Mouse (Mus musculus): ENCODE results near the gene Pxt1.

DNA sequence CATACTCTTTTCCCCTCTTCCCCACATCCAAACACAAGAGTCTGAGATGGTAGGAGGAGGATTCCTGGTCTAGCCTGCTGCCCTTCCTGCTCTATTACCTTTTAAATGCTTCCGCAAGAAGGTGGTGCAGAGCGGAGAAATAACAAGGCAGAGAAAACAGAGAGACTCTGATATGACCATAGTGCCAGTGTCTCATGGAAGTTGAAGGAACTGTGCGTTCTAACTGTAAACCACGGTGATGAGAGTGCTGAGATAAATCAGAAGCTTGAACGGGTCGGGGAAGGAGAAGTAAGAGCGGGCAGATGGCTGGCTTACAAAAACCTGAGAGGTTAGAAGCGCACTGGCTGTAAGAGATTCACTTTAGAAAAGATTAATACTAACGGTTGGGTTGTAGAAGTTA, 10.8 kb upstream of the Pxt1 start:
- TF ChIP-seq CTCF (IDR thresholded peaks at IDR 0.05; ENCODE audit: insufficient read depth, low read length) (no peak), POLR2A (IDR thresholded peaks at IDR 0.05; ENCODE audit: borderline replicate concordance, extremely low read depth, low read depth, low read length) (no peak)
